32 mouse cellular contexts compared by ENCODE assay signal in the genomic region with DNA sequence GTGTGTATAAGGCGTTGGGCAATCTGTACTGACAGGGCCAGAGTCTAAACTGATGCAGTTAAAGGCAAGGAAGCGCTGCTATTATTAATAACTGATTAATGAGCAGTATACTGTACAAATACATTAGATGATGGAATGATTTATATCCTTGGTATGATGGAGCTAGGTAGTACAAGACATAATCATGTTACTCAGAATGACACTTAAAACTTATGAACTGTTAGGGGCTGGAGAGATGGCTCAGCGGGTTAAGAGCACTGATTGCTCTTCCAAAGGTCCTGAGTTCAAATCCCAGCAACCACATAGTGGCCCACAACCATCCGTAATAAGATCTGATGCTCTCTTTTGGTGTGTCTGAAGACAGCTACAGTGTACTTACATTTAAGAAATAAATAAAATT. TPM values are rescaled to one million over a fixed set of nuclear protein-coding genes. Genes with fewer than 3 reads are reported as not detected.
"Had no signal": no experiment of that assay in that cellular context is flagged by ENCODE, and none has a peak within 500 bp of the region (broad histone marks: within the 10 kb centered on the region; RNA-seq: fewer than 3 reads in every experiment).

No protein-coding gene starts in this region.

- H3K9me3 ChIP-seq: heart, embryonic 10.5 days; heart, embryonic 12.5 days; heart, embryonic 13.5 days; heart, embryonic 15.5 days; hindbrain, embryonic 10.5 days; hindbrain, embryonic 12.5 days; hindbrain, embryonic 13.5 days; hindbrain, embryonic 15.5 days; intestine, embryonic 15.5 days; kidney, embryonic 15.5 days had no signal

- H3K9ac ChIP-seq: heart, embryonic 12.5 days; heart, embryonic 13.5 days; heart, embryonic 15.5 days; hindbrain, embryonic 12.5 days; hindbrain, embryonic 13.5 days; hindbrain, embryonic 14.5 days; hindbrain, embryonic 15.5 days; intestine, embryonic 15.5 days; kidney, embryonic 15.5 days had no signal

- H3K4me2 ChIP-seq: heart, embryonic 11.5 days; heart, embryonic 12.5 days; heart, embryonic 13.5 days; heart, embryonic 15.5 days; hindbrain, embryonic 12.5 days; hindbrain, embryonic 13.5 days; hindbrain, embryonic 14.5 days; hindbrain, embryonic 15.5 days; intestine, embryonic 15.5 days; kidney, embryonic 15.5 days had no signal

- H3K27me3 ChIP-seq: heart, embryonic 12.5 days; heart, embryonic 13.5 days; heart, embryonic 15.5 days; hindbrain, embryonic 13.5 days; hindbrain, embryonic 15.5 days; intestine, embryonic 15.5 days; kidney, embryonic 15.5 days had no signal

- H3K36me3 ChIP-seq: heart, embryonic 10.5 days; heart, embryonic 12.5 days; heart, embryonic 13.5 days; heart, embryonic 15.5 days; hindbrain, embryonic 10.5 days; hindbrain, embryonic 12.5 days; hindbrain, embryonic 13.5 days; hindbrain, embryonic 15.5 days; intestine, embryonic 15.5 days; kidney, embryonic 15.5 days had no signal

- DNase-seq: heart, postnatal 10 days; heart, postnatal 14 days; heart, postnatal 4 days; kidney, adult 11 months; kidney, adult 18-20 months; kidney, adult 2 months; kidney, adult 8-10 months; kidney, adult 9 months; kidney, postnatal 10 days; kidney, postnatal 14 days; kidney, postnatal 25 days; kidney, postnatal 36 days; layer of hippocampus, adult 9-11 months; layer of hippocampus, postnatal 36 days had no signal

- H3K4me1 ChIP-seq: hindbrain, embryonic 10.5 days; hindbrain, embryonic 12.5 days; hindbrain, embryonic 13.5 days; hindbrain, embryonic 15.5 days; intestine, embryonic 15.5 days; kidney, embryonic 15.5 days had no signal

- H3K27ac ChIP-seq: heart, embryonic 10.5 days; heart, embryonic 13.5 days; heart, embryonic 15.5 days; hindbrain, embryonic 10.5 days; hindbrain, embryonic 12.5 days; hindbrain, embryonic 13.5 days; hindbrain, embryonic 14.5 days; hindbrain, embryonic 15.5 days; hindbrain, postnatal 0 days; intestine, embryonic 15.5 days; kidney, embryonic 15.5 days; kidney, postnatal 0 days; layer of hippocampus, adult 2 months; left cerebral cortex, adult 2 months had no signal

- H3K4me3 ChIP-seq: heart, embryonic 10.5 days; heart, embryonic 12.5 days; heart, embryonic 13.5 days; heart, embryonic 15.5 days; hindbrain, embryonic 10.5 days; hindbrain, embryonic 12.5 days; hindbrain, embryonic 13.5 days; hindbrain, embryonic 15.5 days; intestine, embryonic 15.5 days; kidney, embryonic 15.5 days; layer of hippocampus, adult 2 months; left cerebral cortex, adult 2 months had no signal

RNA-seq across cellular contexts. Expression of gene Ggt1, which starts 45.8 kb away (rescaled TPM):
- total RNA-seq: heart, postnatal 10 days; heart, postnatal 14 days; heart, postnatal 25 days had no signal

RNA-seq across cellular contexts. Expression of gene Lrrc75b, which starts 47.1 kb away (rescaled TPM):
- total RNA-seq: hematopoietic stem cell, adult 5-6 weeks had no signal
